Mouse (Mus musculus): ENCODE results near the gene Gchfr.

DNA sequence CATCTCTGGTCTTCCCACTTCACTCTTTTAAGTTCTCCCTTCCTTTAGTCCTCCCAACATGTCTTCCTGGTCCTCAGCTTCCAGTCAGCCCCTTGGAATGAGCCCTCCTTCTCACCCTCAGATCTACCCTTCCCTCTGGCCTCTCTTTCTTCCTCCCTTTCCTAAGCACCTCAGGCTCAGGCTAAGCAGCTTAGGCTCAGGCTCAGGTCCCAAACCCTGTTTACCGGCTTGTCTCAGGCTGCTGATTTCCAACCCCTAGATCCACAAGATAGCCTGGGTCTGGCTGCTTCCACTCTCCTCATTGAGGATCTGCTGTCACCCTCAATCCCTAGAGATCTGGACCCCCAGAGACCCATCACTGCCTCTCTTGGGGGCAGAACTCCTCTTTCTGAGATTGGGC is 30.5 kb downstream of the Gchfr start:
- no peak for TF ChIP-seq CTCF (IDR thresholded peaks at IDR 0.05; ENCODE audit: low read depth, low read length)
- TF ChIP-seq POLR2A (IDR thresholded peaks at IDR 0.05; ENCODE audit: borderline replicate concordance, low read depth, low read length), result no peak

All from bone marrow macrophage, adult 2 months (primary cell).